Mouse (Mus musculus) cerebellum, adult 2 months (tissue): ENCODE data around the gene Pdzd7.

ENCODE experiments used
- CTCF ChIP-seq: fragments of 200-500 bp; IDR thresholded peaks from 2 replicates; pipeline ENCODE4 v1.5.1; 2011; ENCODE audit warnings: low read depth, mild to moderate bottlenecking, control low read depth, low read length, moderate library complexity, borderline replicate concordance; ENCODE audit not compliant: insufficient read depth
- POLR2A ChIP-seq: fragments of 200-500 bp; IDR thresholded peaks from 2 replicates; pipeline ENCODE4 v1.6.1; 2011; ENCODE audit warnings: low read length, control low read depth, borderline replicate concordance; ENCODE audit not compliant: insufficient read depth

DNA sequence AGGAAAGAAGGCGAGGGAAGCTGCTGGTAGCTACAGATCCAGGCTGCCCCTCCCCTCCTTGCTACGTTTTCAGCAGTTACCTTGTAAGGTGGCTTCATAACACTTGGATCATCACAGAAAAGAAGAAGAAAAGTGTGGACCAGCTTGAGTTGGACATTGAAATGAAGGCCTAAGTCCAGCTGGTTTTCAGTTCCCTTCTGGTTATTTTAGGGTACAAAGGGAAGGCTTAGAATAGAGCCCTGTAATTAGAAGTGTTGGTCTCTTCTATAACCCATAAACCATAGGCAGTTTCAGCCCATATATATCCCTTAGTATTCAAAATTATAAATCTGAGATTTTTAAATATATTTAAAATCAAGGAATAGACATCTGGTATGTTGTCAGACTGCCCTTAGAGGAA lies 64.7 kb downstream of the Pdzd7 start:
- no peak for TF ChIP-seq POLR2A
- TF ChIP-seq CTCF = no peak
